Mouse (Mus musculus) heart, adult 18-20 months (tissue): Measurements from ENCODE around the gene H2al1e. TPM values are rescaled to one million over a fixed set of nuclear protein-coding genes. Genes with fewer than 3 reads are reported as not detected.
"Not testable (repeated sequence)": the region's sequence is repeated elsewhere in the genome, so short reads cannot be mapped to it uniquely, and the experiment has no call there.

Experiments used
- DNase-seq, 2 experiments: peaks; one replicate each; pipeline ENCODE4 v3.0.0; 2021 to 2022; ENCODE audit warnings: mixed read lengths in 1 of 2
- long read RNA-seq, 2 experiments: library from polyadenylated mRNA; stranded (forward); transcript quantifications; one replicate each; pipeline ENCODE4 v2.0.0; 2021
- total RNA-seq, 2 experiments: library from RNA; stranded (reverse); gene quantifications; 2 replicates each; pipeline ENCODE4 v1.2.3; 2021

Gene H2al1e
- not detected for total RNA-seq
- long read RNA-seq, experiment 1 = 0 reads
- long read RNA-seq, experiment 2 = 0 reads

- not testable (repeated sequence) for DNase-seq
Observed at GRCm38 (mm10) chrX:11311634-11312033, at the start of gene H2al1e. H2al1e (plus strand) TSS chrX:11311934.

GRCm38 (mm10) chrX:11264918-11265317, 46.8 kb upstream of the H2al1e start:
- DNase-seq = no peak

- DNase-seq = peak; percentile 26 to 65
Observed at GRCm38 (mm10) chrX:11267791-11268190, 43.9 kb upstream of the H2al1e start.

GRCm38 (mm10) chrX:11269074-11269473, 42.7 kb upstream of the H2al1e start:
- DNase-seq = peak; percentile 39 to 49

GRCm38 (mm10) chrX:11273190-11273589, 38.5 kb upstream of the H2al1e start:
- no peak for DNase-seq

GRCm38 (mm10) chrX:11277083-11277482, 34.7 kb upstream of the H2al1e start:
- no peak for DNase-seq

GRCm38 (mm10) chrX:11280741-11281140, 31.0 kb upstream of the H2al1e start:
- DNase-seq = no peak

GRCm38 (mm10) chrX:11288306-11288882, 23.3 kb upstream of the H2al1e start:
- peak; percentile 16 to 34 for DNase-seq

- DNase-seq = no peak
Observed at GRCm38 (mm10) chrX:11289244-11289643, 22.5 kb upstream of the H2al1e start.

GRCm38 (mm10) chrX:11298957-11299356, 12.8 kb upstream of the H2al1e start, which contains the start of gene H2al1a:
H2al1a (plus strand) TSS chrX:11299257.
- not testable (repeated sequence) for DNase-seq

- not testable (repeated sequence) for DNase-seq
Observed at GRCm38 (mm10) chrX:11302132-11302531, 9.6 kb upstream of the H2al1e start, which contains the start of gene H2al1b. H2al1b (plus strand) TSS chrX:11302432.

GRCm38 (mm10) chrX:11305355-11305754, 6.4 kb upstream of the H2al1e start, which contains the start of gene H2al1c:
H2al1c (plus strand) TSS chrX:11305655.
- not testable (repeated sequence) for DNase-seq

- not testable (repeated sequence) for DNase-seq
Observed at GRCm38 (mm10) chrX:11308524-11308923, 3.2 kb upstream of the H2al1e start, which contains the start of gene H2al1d. H2al1d (plus strand) TSS chrX:11308824.

GRCm38 (mm10) chrX:11314858-11315257, 3.1 kb downstream of the H2al1e start, which contains the start of gene H2al1f:
H2al1f (plus strand) TSS chrX:11315158.
- DNase-seq = not testable (repeated sequence)

GRCm38 (mm10) chrX:11317956-11318355, 6.2 kb downstream of the H2al1e start, which contains the start of gene H2al1g:
H2al1g (plus strand) TSS chrX:11318256.
- not testable (repeated sequence) for DNase-seq

GRCm38 (mm10) chrX:11321192-11321591, 9.5 kb downstream of the H2al1e start, which contains the start of gene H2al1h:
H2al1h (plus strand) TSS chrX:11321492.
- DNase-seq = not testable (repeated sequence)

- not testable (repeated sequence) for DNase-seq
Observed at GRCm38 (mm10) chrX:11324359-11324758, 12.6 kb downstream of the H2al1e start, which contains the start of gene H2al1i. H2al1i (plus strand) TSS chrX:11324659.

- not testable (repeated sequence) for DNase-seq
Observed at GRCm38 (mm10) chrX:11327522-11327921, 15.8 kb downstream of the H2al1e start, which contains the start of gene H2al1j. H2al1j (plus strand) TSS chrX:11327822.

- DNase-seq = peak; percentile 22 to 26
Observed at GRCm38 (mm10) chrX:11345762-11346161, 34.0 kb downstream of the H2al1e start.

GRCm38 (mm10) chrX:11346756-11347155, 35.0 kb downstream of the H2al1e start:
- no peak for DNase-seq

- no peak for DNase-seq
Observed at GRCm38 (mm10) chrX:11360823-11361222, 49.1 kb downstream of the H2al1e start.

GRCm38 (mm10) chrX:11361261-11361660, 49.5 kb downstream of the H2al1e start:
- no peak for DNase-seq
